Mouse (Mus musculus): ENCODE measurements around the gene Prodh2. TPM values are rescaled to one million over a fixed set of nuclear protein-coding genes. Genes with fewer than 3 reads are reported as not detected.

Prodh2 gene
- polyA plus RNA-seq, 2 experiments: 33.8 to 47.9 TPM

DNA sequence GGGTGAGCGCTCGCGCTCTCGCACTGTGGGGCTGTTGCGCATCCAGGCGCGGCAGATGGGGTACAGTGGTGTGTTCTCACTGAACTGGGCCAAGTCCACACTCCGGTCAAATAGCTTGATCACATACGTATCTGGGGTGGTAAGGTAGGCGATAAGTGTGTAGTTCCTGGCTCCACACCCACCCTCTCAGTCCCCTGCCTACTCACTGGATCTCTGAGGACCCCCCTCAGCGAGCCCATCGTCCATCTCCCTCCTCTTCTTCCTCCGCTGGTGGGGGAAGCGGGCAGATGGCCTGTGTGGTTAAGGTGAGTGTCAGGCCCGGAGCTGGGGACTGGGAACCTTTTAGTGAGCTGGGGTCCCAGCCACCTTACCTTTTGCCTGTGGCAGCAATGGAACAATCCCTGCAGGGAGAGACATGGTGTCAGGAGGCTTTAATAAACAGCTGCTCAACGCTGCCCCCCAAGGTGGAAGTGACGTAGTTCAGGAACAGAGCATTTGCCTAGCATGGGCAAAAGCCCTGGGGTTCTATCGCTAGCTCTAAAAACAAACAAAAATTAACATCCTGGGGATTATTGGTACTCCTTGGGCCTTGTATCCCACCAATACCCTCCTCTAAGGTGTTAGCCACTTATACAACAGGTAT lies 63.6 kb downstream of the Prodh2 start:
- DNase-seq (ENCODE audit: low read depth in 3 of 3, low spot score in 3 of 3) (no peak), ATAC-seq (ENCODE audit: insufficient read depth) (no peak)
- Histone ChIP-seq H3K4me1 (replicated peaks; ENCODE audit: control insufficient read depth in 2 of 2, insufficient read depth in 2 of 2, low read length in 1 of 2) (peaks cover 15 to 17% of the 10 kb centered on the region in 2 experiments), H3K27me3 (ENCODE audit: control insufficient read depth, insufficient read depth, low read length) (no peaks in the 10 kb centered on the region), H3K4me3 (ENCODE audit: insufficient read depth in 1 of 2, low read depth in 2 of 2, low read length in 2 of 2) (no peak overlapping the region), H3K4me2 (ENCODE audit: low read depth) (no peak overlapping the region), H3K36me3 (replicated peaks; ENCODE audit: control insufficient read depth, insufficient read depth, low read depth) (peaks cover 19% of the 10 kb centered on the region), H3K27ac (no peak overlapping the region), H3K9me3 (ENCODE audit: control insufficient read depth, low read length) (no peaks in the 10 kb centered on the region), H3K9ac (replicated peaks) (no peak overlapping the region)
- WGBS (ENCODE audit: insufficient replicate concordance): 85% methylated on average over 18 of the region's 18 CpGs
- TF ChIP-seq EP300 (IDR thresholded peaks at IDR 0.05; ENCODE audit: low read depth): no peak
- TF ChIP-seq CTCF (IDR thresholded peaks at IDR 0.05; ENCODE audit: low read depth): peak; percentile 59

DNA sequence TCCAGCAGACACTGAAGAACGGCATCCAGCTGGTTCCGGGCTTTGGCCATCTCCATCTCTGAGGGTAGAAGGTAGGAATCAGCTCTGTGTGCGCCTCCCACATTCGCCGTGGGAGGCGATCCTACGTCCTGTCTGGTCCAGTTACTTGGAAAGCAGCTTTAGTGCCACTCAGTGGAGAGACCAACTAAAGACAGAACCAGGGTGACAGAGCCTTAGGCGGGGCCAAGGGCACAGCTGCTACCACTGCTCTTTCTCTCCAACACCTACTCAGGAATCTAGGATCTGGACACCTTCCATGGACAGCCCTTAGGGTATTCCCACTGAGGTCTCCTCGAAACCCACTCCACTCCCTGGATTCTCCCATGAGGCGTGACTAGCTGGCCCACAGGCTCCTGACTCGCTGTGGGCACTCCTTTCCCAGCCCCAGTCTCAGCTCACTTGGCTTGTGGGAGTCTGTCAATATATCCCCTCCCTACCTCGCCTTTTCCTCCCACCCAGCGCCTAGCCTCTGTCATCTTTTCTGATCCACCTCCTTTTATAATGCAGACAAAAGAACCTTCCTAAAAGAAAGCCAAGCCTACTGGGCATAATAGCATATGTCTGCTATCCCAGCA lies 64.6 kb downstream of the Prodh2 start:
- H3K27ac ChIP-seq: peak overlapping the region; percentile 78; the same call in 1 of the 2 replicates
- ATAC-seq (ENCODE audit: insufficient read depth): no peak
- no peak for TF ChIP-seq CTCF (IDR thresholded peaks at IDR 0.05; ENCODE audit: low read depth)
- TF ChIP-seq EP300 (IDR thresholded peaks at IDR 0.05; ENCODE audit: low read depth): no peak
- peaks cover 16 to 17% of the 10 kb centered on the region in 2 experiments for H3K4me1 ChIP-seq (replicated peaks; ENCODE audit: control insufficient read depth in 2 of 2, insufficient read depth in 2 of 2, low read length in 1 of 2)
- H3K4me3 ChIP-seq (ENCODE audit: insufficient read depth in 1 of 2, low read depth in 2 of 2, low read length in 2 of 2): peak overlapping the region; percentile 83 to 90; a peak in 3 of 4 replicates
- DNase-seq (ENCODE audit: low read depth in 3 of 3, low spot score in 3 of 3): no peak
- no peaks in the 10 kb centered on the region for H3K9me3 ChIP-seq (ENCODE audit: control insufficient read depth, low read length)
- WGBS (ENCODE audit: insufficient replicate concordance): 83% methylated on average over 13 of the region's 13 CpGs
- H3K27me3 ChIP-seq (ENCODE audit: control insufficient read depth, insufficient read depth, low read length): no peaks in the 10 kb centered on the region
- H3K36me3 ChIP-seq (replicated peaks; ENCODE audit: control insufficient read depth, insufficient read depth, low read depth): peaks cover 19% of the 10 kb centered on the region
- peak overlapping the region; percentile 92 for H3K4me2 ChIP-seq (ENCODE audit: low read depth)
- H3K9ac ChIP-seq (replicated peaks): peak overlapping the region; percentile 77

DNA sequence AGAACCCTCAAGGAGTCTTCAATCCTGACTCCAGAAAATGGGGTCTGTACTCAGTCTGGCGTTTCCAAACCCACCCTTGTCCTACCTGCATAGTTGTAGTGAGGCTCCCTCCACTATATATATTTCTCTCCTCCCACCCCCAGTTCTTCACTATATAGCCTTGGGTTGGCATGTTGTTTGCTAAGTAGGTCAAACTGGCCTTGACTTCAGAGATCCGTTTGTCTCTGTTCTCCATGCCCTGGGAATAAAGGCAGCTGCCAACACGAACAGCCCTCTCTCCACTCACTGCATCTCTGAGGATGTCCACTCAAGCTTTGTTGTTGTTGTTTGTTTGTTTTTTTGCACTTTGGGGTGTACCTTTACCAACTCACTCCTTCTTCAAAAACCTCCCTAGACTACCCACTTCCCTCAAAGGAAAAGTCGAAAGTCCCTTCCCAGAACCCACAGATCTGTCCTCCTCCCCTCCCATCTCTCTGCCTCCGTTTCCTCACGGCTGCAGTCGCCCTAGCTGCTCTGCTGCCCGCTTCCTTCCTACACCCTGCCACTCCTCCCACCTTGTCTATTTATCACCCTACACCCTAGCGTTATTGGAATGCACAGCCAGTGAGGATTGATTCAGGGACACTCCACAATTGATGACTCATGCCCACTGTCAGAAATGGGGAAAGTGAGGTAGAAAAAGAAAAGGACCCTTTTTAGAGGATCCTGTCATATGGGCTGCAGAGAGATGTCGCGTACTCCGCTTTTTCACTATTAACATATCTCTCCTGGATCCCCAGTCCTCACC lies 65.4 kb downstream of the Prodh2 start:
- H3K9me3 ChIP-seq (ENCODE audit: control insufficient read depth, low read length): no peaks in the 10 kb centered on the region
- H3K9ac ChIP-seq (replicated peaks): peak overlapping the region; percentile 77
- peaks cover 19% of the 10 kb centered on the region for H3K36me3 ChIP-seq (replicated peaks; ENCODE audit: control insufficient read depth, insufficient read depth, low read depth)
- H3K4me2 ChIP-seq (ENCODE audit: low read depth): peak overlapping the region; percentile 92
- DNase-seq (ENCODE audit: low read depth in 3 of 3, low spot score in 3 of 3) (peak in 2 of 3 experiments; percentile 30 to 58), ATAC-seq (ENCODE audit: insufficient read depth) (peak; percentile 42; the same call in 1 of the 2 replicates)
- 8% methylated on average over 12 of the region's 12 CpGs for whole genome bisulfite sequencing (ENCODE audit: insufficient replicate concordance)
- TF ChIP-seq CTCF (IDR thresholded peaks at IDR 0.05; ENCODE audit: low read depth) (peak; percentile 25; the same call in 1 of the 2 replicates), EP300 (IDR thresholded peaks at IDR 0.05; ENCODE audit: low read depth) (no peak)
- H3K27me3 ChIP-seq (ENCODE audit: control insufficient read depth, insufficient read depth, low read length): no peaks in the 10 kb centered on the region
- peaks cover 12 to 15% of the 10 kb centered on the region in 2 experiments for H3K4me1 ChIP-seq (replicated peaks; ENCODE audit: control insufficient read depth in 2 of 2, insufficient read depth in 2 of 2, low read length in 1 of 2)
- peak overlapping the region; percentile 78 for H3K27ac ChIP-seq
- H3K4me3 ChIP-seq (ENCODE audit: insufficient read depth in 1 of 2, low read depth in 2 of 2, low read length in 2 of 2): peak overlapping the region; percentile 83 to 90

DNA sequence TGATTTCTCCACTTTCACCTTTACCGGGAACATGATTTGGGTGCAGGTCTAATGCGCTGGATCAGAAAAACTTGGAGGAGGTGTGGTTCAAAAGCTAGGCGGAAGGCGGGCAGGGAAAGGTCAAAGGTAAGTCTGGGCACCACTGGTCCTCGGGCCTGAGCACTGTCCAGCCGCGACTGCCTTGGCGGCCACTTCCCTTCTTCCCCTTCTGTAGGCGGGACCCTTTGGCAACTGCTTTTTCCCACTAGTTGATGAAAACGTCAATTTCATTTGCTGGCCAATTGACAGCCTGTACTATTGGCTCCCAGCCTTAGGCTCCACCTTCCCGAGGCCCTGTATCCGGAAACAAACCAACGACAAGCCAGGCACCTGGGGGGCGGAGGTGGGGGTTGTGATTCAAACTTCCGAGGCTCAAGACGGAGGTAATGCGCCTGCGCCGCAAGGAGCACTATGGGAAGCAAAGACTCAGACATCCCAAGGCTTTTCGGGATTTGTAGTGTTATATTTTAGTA lies 66.1 kb downstream of the Prodh2 start, which contains the start of gene Lin37:
TSS of gene Lin37 (minus strand) at position 396 of the 512 bp plus-strand sequence.
- Histone ChIP-seq H3K4me3 (ENCODE audit: insufficient read depth in 1 of 2, low read depth in 2 of 2, low read length in 2 of 2) (peak within 1 kb of the TSS; percentile 83 to 90), H3K4me2 (ENCODE audit: low read depth) (peak within 1 kb of the TSS; percentile 92), H3K9me3 (ENCODE audit: control insufficient read depth, low read length) (no peaks in the 10 kb centered on the region), H3K36me3 (replicated peaks; ENCODE audit: control insufficient read depth, insufficient read depth, low read depth) (peaks cover 19% of the 10 kb centered on the region), H3K4me1 (replicated peaks; ENCODE audit: control insufficient read depth in 2 of 2, insufficient read depth in 2 of 2, low read length in 1 of 2) (peaks cover 12 to 17% of the 10 kb centered on the region in 2 experiments), H3K27me3 (ENCODE audit: control insufficient read depth, insufficient read depth, low read length) (no peaks in the 10 kb centered on the region), H3K27ac (peak within 1 kb of the TSS; percentile 78), H3K9ac (replicated peaks) (peak within 1 kb of the TSS; percentile 77)
- DNase-seq (ENCODE audit: low read depth in 3 of 3, low spot score in 3 of 3) (peak; percentile 92 to 93 (median 93)), ATAC-seq (ENCODE audit: insufficient read depth) (peak; percentile 77)
- under 1% methylated on average over 20 of the region's 20 CpGs for WGBS (ENCODE audit: insufficient replicate concordance)
- TF ChIP-seq EP300 (IDR thresholded peaks at IDR 0.05; ENCODE audit: low read depth): no peak
- TF ChIP-seq CTCF (IDR thresholded peaks at IDR 0.05; ENCODE audit: low read depth): no peak
